Mouse (Mus musculus) neural tube, embryonic 15.5 days (tissue): ENCODE data around the gene Tbc1d8. TPM values are rescaled to one million over a fixed set of nuclear protein-coding genes. Genes with fewer than 3 reads are reported as not detected.

ENCODE experiments used
- ATAC-seq: fragments of 200-750 bp; cut with Nextera tagmentation; 2 replicates; pipeline ENCODE4 v1.8.0; 2017; ENCODE audit warnings: mild to moderate bottlenecking, moderate TSS enrichment, moderate library complexity; ENCODE audit not compliant: low FRiP score
- H3K27ac ChIP-seq: fragments of 300-500 bp; sonication (generic); replicated peaks from 2 replicates; pipeline ENCODE4 v1.5.1; 2015; ENCODE audit warnings: mild to moderate bottlenecking, inconsistent platforms
- H3K27me3 ChIP-seq: fragments of 300-500 bp; sonication (generic); replicated peaks from 2 replicates; pipeline ENCODE4 v1.6.1; 2015; ENCODE audit warnings: inconsistent platforms
- H3K36me3 ChIP-seq: fragments of 300-500 bp; sonication (generic); 2 replicates; pipeline ENCODE4 v1.6.1; 2015; ENCODE audit warnings: inconsistent platforms
- H3K4me1 ChIP-seq: fragments of 300-500 bp; sonication (generic); 2 replicates; pipeline ENCODE4 v1.6.1; 2015; ENCODE audit warnings: inconsistent platforms
- H3K4me2 ChIP-seq: fragments of 300-500 bp; sonication (generic); 2 replicates; pipeline ENCODE4 v1.6.1; 2015; ENCODE audit warnings: inconsistent platforms, mild to moderate bottlenecking, moderate library complexity
- H3K4me3 ChIP-seq: fragments of 300-500 bp; sonication (generic); replicated peaks from 2 replicates; pipeline ENCODE4 v1.5.1; 2015; ENCODE audit warnings: mild to moderate bottlenecking, inconsistent platforms
- H3K9ac ChIP-seq: fragments of 300-500 bp; sonication (generic); replicated peaks from 2 replicates; pipeline ENCODE4 v1.6.1; 2015; ENCODE audit warnings: mild to moderate bottlenecking, inconsistent platforms
- H3K9me3 ChIP-seq: fragments of 300-500 bp; sonication (generic); replicated peaks from 2 replicates; pipeline ENCODE4 v1.6.1; 2016; ENCODE audit warnings: inconsistent platforms
- WGBS: fragments of 180-500 bp; shearing (Covaris S2); methylation state at CpG from one replicate; pipeline ENCODE4 v1.1.7; 2015; ENCODE audit warnings: mixed read lengths; 5-methylcytosine and 5-hydroxymethylcytosine counted together
- polyA plus RNA-seq: library from polyadenylated mRNA; unstranded; fragments of >200 nt; fragmentation: Nextera tagmentation; extraction: Ambion mirVana; gene quantifications from 2 replicates; pipeline ENCODE4 v1.2.1, GENCODE M21; 2015

The Tbc1d8 gene
- polyA plus RNA-seq, 1 experiment from 2014 or later = 12.7 TPM

DNA sequence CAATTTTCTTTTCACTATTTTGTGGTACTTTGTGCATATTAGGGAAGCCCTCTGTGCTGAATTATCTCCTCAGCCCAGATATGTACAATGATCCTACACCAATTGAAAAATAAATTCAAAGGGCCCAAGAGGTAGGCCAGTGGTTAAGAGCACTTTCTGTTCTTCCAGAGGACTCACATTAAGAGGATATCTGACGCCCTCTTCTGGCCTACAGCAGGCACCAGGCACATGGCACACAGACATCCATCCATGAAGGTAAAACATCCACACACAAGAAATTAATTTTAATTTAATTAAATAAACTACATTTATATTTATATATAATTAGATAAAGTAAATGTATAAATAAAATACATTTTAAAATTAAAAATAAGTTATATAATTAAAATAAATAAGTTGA, 25.7 kb upstream of the Tbc1d8 start:
- Histone ChIP-seq H3K9me3 (no peaks in the 10 kb centered on the region), H3K4me3 (no peak overlapping the region), H3K9ac (no peak overlapping the region), H3K36me3 (no peaks in the 10 kb centered on the region), H3K27me3 (no peaks in the 10 kb centered on the region), H3K4me1 (no peaks in the 10 kb centered on the region), H3K4me2 (no peak overlapping the region), H3K27ac (no peak overlapping the region)
- no peak for ATAC-seq
- WGBS = 17% methylated on average over 1 of the region's 1 CpGs

DNA sequence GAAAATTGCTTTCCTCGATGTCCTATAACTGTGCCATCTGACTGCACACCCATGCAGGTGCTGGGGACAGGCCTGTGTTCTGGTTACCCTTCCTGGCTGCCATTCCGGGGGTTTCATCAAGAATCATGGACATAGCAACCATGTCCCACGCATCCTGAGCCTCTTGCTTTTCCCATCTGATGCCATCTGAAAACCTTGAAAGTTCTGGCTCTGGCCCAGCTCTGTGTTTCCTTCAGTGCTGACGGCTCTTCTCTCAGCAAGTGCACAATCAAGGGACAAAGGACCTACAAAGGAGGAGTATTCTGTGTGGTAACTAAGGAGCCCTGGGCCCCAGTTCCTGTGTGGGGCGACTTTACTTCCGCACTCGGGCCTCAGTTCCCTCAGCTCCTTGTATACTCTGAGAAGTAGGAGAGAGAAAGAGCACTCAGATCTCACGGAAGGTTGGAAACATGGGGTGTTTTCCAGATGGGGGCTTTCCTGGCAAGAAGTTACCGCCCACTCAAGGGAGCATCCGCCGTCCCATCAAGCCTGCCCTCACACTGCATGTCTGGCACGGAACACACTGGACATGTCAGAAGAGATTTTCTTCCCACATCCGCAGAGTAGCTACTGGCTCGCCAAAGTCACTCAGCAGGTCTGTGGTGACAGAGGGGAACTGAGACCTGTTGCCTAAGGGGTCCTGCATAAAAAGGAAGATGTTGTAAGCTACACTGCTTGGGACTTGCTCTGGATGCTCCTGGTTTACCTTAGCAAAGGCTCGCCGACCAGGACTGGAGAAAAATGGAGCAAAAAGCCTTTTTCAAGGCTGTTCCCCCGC, 24.5 kb upstream of the Tbc1d8 start:
- 82% methylated on average over 17 of the region's 17 CpGs for WGBS
- Histone ChIP-seq H3K9me3 (no peaks in the 10 kb centered on the region), H3K4me1 (no peaks in the 10 kb centered on the region), H3K4me2 (no peak overlapping the region), H3K36me3 (no peaks in the 10 kb centered on the region), H3K27ac (no peak overlapping the region), H3K4me3 (no peak overlapping the region), H3K27me3 (no peaks in the 10 kb centered on the region), H3K9ac (no peak overlapping the region)
- ATAC-seq = no peak

DNA sequence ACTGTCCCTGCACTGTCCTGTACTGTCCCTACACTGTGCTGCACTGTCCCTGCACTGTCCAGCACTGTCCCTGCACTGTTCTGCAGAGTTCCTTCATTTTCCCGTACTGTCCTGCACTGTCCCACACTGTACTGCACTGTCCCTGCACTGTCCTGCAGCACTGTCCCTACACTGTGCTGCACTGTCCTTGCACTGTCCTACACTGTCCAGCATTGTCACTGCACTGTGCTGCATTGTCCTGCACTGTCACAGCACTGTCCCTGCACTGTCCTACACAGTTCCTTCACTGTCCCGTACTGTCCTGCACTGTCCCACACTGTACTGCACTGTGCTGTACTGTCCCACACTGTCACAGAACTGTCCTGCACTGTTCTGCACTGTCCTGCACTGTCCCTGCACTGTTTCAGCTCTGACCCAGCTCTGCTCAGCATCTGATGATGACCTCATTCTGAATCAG, 21.0 kb upstream of the Tbc1d8 start:
- H3K4me1 ChIP-seq = no peaks in the 10 kb centered on the region
- H3K4me3 ChIP-seq = no peak overlapping the region
- no peak overlapping the region for H3K4me2 ChIP-seq
- H3K36me3 ChIP-seq = 0 out of 2 replicates have a peak, but pooled peaks cover 2% of the 10 kb centered on the region
- H3K27me3 ChIP-seq = no peaks in the 10 kb centered on the region
- no peak overlapping the region for H3K27ac ChIP-seq
- no peak overlapping the region for H3K9ac ChIP-seq
- ATAC-seq = no peak
- H3K9me3 ChIP-seq = no peaks in the 10 kb centered on the region
- WGBS = 94% methylated on average over 2 of the region's 2 CpGs

- Histone ChIP-seq H3K27me3 (no peaks in the 10 kb centered on the region), H3K9ac (no peak overlapping the region), H3K4me1 (no peaks in the 10 kb centered on the region), H3K4me2 (no peak overlapping the region), H3K4me3 (no peak overlapping the region), H3K36me3 (0 out of 2 replicates have a peak, but pooled peaks cover 2% of the 10 kb centered on the region), H3K9me3 (no peaks in the 10 kb centered on the region), H3K27ac (no peak overlapping the region)
- 93% methylated on average over 11 of the region's 11 CpGs for WGBS
- no peak for ATAC-seq
Observed at GRCm38 (mm10) chr1:39497748-39498147, 19.2 kb upstream of the Tbc1d8 start.

GRCm38 (mm10) chr1:39496995-39497394, 18.4 kb upstream of the Tbc1d8 start:
- Histone ChIP-seq H3K4me3 (no peak overlapping the region), H3K27ac (no peak overlapping the region), H3K27me3 (no peaks in the 10 kb centered on the region), H3K4me2 (no peak overlapping the region), H3K9me3 (no peaks in the 10 kb centered on the region), H3K4me1 (no peaks in the 10 kb centered on the region), H3K9ac (no peak overlapping the region), H3K36me3 (0 out of 2 replicates have a peak, but pooled peaks cover 2% of the 10 kb centered on the region)
- no peak for ATAC-seq
- WGBS = 93% methylated on average over 4 of the region's 4 CpGs

- no peak overlapping the region for H3K27ac ChIP-seq
- no peaks in the 10 kb centered on the region for H3K9me3 ChIP-seq
- no peaks in the 10 kb centered on the region for H3K4me1 ChIP-seq
- ATAC-seq = no peak
- H3K4me3 ChIP-seq = no peak overlapping the region
- H3K36me3 ChIP-seq = 0 out of 2 replicates have a peak, but pooled peaks cover 2% of the 10 kb centered on the region
- no peaks in the 10 kb centered on the region for H3K27me3 ChIP-seq
- H3K4me2 ChIP-seq = no peak overlapping the region
- 88% methylated on average over 3 of the region's 3 CpGs for WGBS
- no peak overlapping the region for H3K9ac ChIP-seq
Observed at GRCm38 (mm10) chr1:39493664-39494063, 15.1 kb upstream of the Tbc1d8 start.

- no peak overlapping the region for H3K4me3 ChIP-seq
- WGBS = 87% methylated on average over 5 of the region's 5 CpGs
- no peak overlapping the region for H3K4me2 ChIP-seq
- no peak overlapping the region for H3K27ac ChIP-seq
- no peaks in the 10 kb centered on the region for H3K27me3 ChIP-seq
- no peaks in the 10 kb centered on the region for H3K9me3 ChIP-seq
- no peak overlapping the region for H3K9ac ChIP-seq
- H3K36me3 ChIP-seq = 0 out of 2 replicates have a peak, but pooled peaks cover 2% of the 10 kb centered on the region
- no peak for ATAC-seq
- H3K4me1 ChIP-seq = no peaks in the 10 kb centered on the region
Observed at GRCm38 (mm10) chr1:39493165-39493564, 14.6 kb upstream of the Tbc1d8 start.

GRCm38 (mm10) chr1:39487370-39487769, 8.8 kb upstream of the Tbc1d8 start:
- no peak overlapping the region for H3K9ac ChIP-seq
- WGBS = 78% methylated on average over 3 of the region's 3 CpGs
- no peaks in the 10 kb centered on the region for H3K9me3 ChIP-seq
- peaks cover 1% of the 10 kb centered on the region; the same call in 1 of the 2 replicates for H3K4me1 ChIP-seq
- no peak overlapping the region for H3K27ac ChIP-seq
- H3K4me3 ChIP-seq = no peak overlapping the region
- H3K4me2 ChIP-seq = no peak overlapping the region
- no peaks in the 10 kb centered on the region for H3K36me3 ChIP-seq
- no peaks in the 10 kb centered on the region for H3K27me3 ChIP-seq
- no peak for ATAC-seq

- no peaks in the 10 kb centered on the region for H3K36me3 ChIP-seq
- no peak overlapping the region for H3K4me3 ChIP-seq
- H3K4me1 ChIP-seq = peaks cover 16% of the 10 kb centered on the region
- H3K9ac ChIP-seq = no peak overlapping the region
- H3K27me3 ChIP-seq = no peaks in the 10 kb centered on the region; the same call in 1 of the 2 replicates
- 49% methylated on average over 10 of the region's 10 CpGs for WGBS
- no peak overlapping the region for H3K4me2 ChIP-seq
- no peak overlapping the region for H3K27ac ChIP-seq
- H3K9me3 ChIP-seq = no peaks in the 10 kb centered on the region
- no peak for ATAC-seq
Observed at GRCm38 (mm10) chr1:39482115-39482815, 3.7 kb upstream of the Tbc1d8 start.

DNA sequence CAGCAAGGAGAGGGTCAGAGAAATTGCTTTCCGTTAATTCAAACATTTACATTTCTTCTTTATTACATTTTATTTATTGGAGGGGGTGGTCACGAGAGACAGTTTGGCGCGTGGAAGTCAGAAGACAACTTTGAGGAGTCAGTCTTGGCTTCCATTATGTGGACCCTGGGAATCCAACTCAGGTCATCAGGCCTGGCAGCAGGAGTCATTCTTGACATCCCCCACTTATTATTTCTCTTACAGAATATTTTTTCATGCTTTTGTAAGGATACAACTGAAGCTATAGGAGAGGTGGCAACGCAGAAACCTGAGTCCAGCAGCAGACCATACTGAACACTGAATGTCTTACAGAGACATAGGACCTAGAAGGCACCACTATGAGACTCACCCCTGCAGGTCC, 699 bp upstream of the Tbc1d8 start:
- WGBS = 66% methylated on average over 5 of the region's 5 CpGs
- no peak overlapping the region for H3K4me3 ChIP-seq
- no peak for ATAC-seq

DNA sequence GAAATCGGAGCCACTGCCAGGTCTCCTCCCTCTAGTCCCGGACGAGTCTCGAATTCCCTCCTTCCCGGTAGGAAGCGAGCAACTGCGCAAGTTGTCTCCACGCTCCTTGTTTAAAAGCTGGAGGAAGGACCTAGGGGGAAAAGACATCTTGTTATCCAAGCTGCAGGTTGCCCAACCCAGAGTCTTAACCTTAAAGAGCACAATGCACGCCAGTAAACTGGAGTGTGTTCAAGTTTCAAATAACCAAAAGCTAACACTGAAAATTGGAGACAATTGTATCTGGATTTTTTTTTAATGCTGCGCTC, 293 bp upstream of the Tbc1d8 start:
- Histone ChIP-seq H3K36me3 (no peaks in the 10 kb centered on the region), H3K9ac (peak overlapping the region; percentile 22; the same call in 1 of the 2 replicates), H3K4me2 (peak overlapping the region; percentile 88), H3K9me3 (no peaks in the 10 kb centered on the region), H3K27ac (peak overlapping the region; percentile 80), H3K4me1 (peaks cover 26% of the 10 kb centered on the region), H3K27me3 (no peaks in the 10 kb centered on the region; the same call in 1 of the 2 replicates), H3K4me3 (peak overlapping the region; percentile 69)
- WGBS = 4% methylated on average over 10 of the region's 10 CpGs
- ATAC-seq = no peak; the same call in 1 of the 2 replicates

More for the DNA sequence above, 699 bp upstream of the Tbc1d8 start:
- peaks cover 26% of the 10 kb centered on the region for H3K4me1 ChIP-seq
- no peak overlapping the region for H3K9ac ChIP-seq
- H3K27me3 ChIP-seq = no peaks in the 10 kb centered on the region; the same call in 1 of the 2 replicates
- H3K27ac ChIP-seq = no peak overlapping the region
- H3K9me3 ChIP-seq = no peaks in the 10 kb centered on the region
- no peaks in the 10 kb centered on the region for H3K36me3 ChIP-seq
- peak overlapping the region; percentile 88 for H3K4me2 ChIP-seq

GRCm38 (mm10) chr1:39477064-39477463, 1.5 kb downstream of the Tbc1d8 start:
- H3K36me3 ChIP-seq = no peaks in the 10 kb centered on the region
- peak overlapping the region; percentile 69 for H3K4me3 ChIP-seq
- H3K27me3 ChIP-seq = no peaks in the 10 kb centered on the region; the same call in 1 of the 2 replicates
- no peaks in the 10 kb centered on the region for H3K9me3 ChIP-seq
- 80% methylated on average over 5 of the region's 5 CpGs for WGBS
- ATAC-seq = no peak
- H3K4me1 ChIP-seq = peaks cover 22% of the 10 kb centered on the region
- H3K9ac ChIP-seq = no peak overlapping the region
- peak overlapping the region; percentile 88 for H3K4me2 ChIP-seq
- H3K27ac ChIP-seq = no peak overlapping the region
